Mouse (Mus musculus): ENCODE data around the gene B4galnt2. TPM values are rescaled to one million over a fixed set of nuclear protein-coding genes. Genes with fewer than 3 reads are reported as not detected.
A peak's percentile ranks its signal among the peaks of the same experiment; 100 is the strongest.

The B4galnt2 gene
- polyA plus RNA-seq, 1 experiment from 2014 or later = 0.10 TPM

- no peaks in the 10 kb centered on the region for H3K36me3 ChIP-seq
- peaks cover 98% of the 10 kb centered on the region for H3K27me3 ChIP-seq (ENCODE audit: low read depth, poor library complexity, severe bottlenecking)
- H3K27ac ChIP-seq = no peak overlapping the region
- 6% methylated on average over 22 of the region's 22 CpGs for WGBS
- H3K4me1 ChIP-seq = peaks cover 55% of the 10 kb centered on the region
- DNase-seq (ENCODE audit: low spot score) = peak; percentile 41
- H3K4me3 ChIP-seq = peak overlapping the region; percentile 29
- no peaks in the 10 kb centered on the region for H3K9me3 ChIP-seq (replicated peaks)
These were observed 80.5 kb downstream of the B4galnt2 start for GRCm38 (mm10) chr11:95834143-95834667.

- Histone ChIP-seq H3K36me3 (no peaks in the 10 kb centered on the region), H3K27ac (no peak overlapping the region), H3K27me3 (ENCODE audit: low read depth, poor library complexity, severe bottlenecking) (peaks cover 100% of the 10 kb centered on the region), H3K9me3 (replicated peaks) (no peaks in the 10 kb centered on the region), H3K4me1 (peaks cover 53% of the 10 kb centered on the region), H3K4me3 (peak overlapping the region; percentile 29)
- DNase-seq (ENCODE audit: low spot score) = no peak
- 4% methylated on average over 18 of the region's 18 CpGs for WGBS
These were observed 81.0 kb downstream of the B4galnt2 start for GRCm38 (mm10) chr11:95833631-95834142.

- H3K9me3 ChIP-seq (replicated peaks) = no peaks in the 10 kb centered on the region
- WGBS = 18% methylated on average over 8 of the region's 8 CpGs
- H3K4me1 ChIP-seq = peaks cover 53% of the 10 kb centered on the region
- H3K4me3 ChIP-seq = no peak overlapping the region
- H3K36me3 ChIP-seq = no peaks in the 10 kb centered on the region
- H3K27ac ChIP-seq = no peak overlapping the region
- no peak for DNase-seq (ENCODE audit: low spot score)
- H3K27me3 ChIP-seq (ENCODE audit: low read depth, poor library complexity, severe bottlenecking) = peaks cover 100% of the 10 kb centered on the region
These were observed 81.6 kb downstream of the B4galnt2 start for GRCm38 (mm10) chr11:95833006-95833570.

GRCm38 (mm10) chr11:95832129-95833005, 82.3 kb downstream of the B4galnt2 start:
- no peaks in the 10 kb centered on the region for H3K36me3 ChIP-seq
- H3K9me3 ChIP-seq (replicated peaks) = no peaks in the 10 kb centered on the region
- no peak overlapping the region for H3K4me3 ChIP-seq
- H3K4me1 ChIP-seq = peaks cover 53% of the 10 kb centered on the region
- H3K27me3 ChIP-seq (ENCODE audit: low read depth, poor library complexity, severe bottlenecking) = peaks cover 100% of the 10 kb centered on the region
- DNase-seq (ENCODE audit: low spot score) = no peak
- WGBS = 36% methylated on average over 18 of the region's 18 CpGs
- no peak overlapping the region for H3K27ac ChIP-seq

- Histone ChIP-seq H3K36me3 (no peaks in the 10 kb centered on the region), H3K27ac (no peak overlapping the region), H3K4me1 (peaks cover 51% of the 10 kb centered on the region), H3K27me3 (ENCODE audit: low read depth, poor library complexity, severe bottlenecking) (peaks cover 100% of the 10 kb centered on the region), H3K4me3 (peak overlapping the region; percentile 37), H3K9me3 (replicated peaks) (no peaks in the 10 kb centered on the region)
- peak; percentile 56 for DNase-seq (ENCODE audit: low spot score)
- WGBS = 3% methylated on average over 15 of the region's 15 CpGs
These were observed 83.0 kb downstream of the B4galnt2 start for GRCm38 (mm10) chr11:95831641-95832040.

DNA sequence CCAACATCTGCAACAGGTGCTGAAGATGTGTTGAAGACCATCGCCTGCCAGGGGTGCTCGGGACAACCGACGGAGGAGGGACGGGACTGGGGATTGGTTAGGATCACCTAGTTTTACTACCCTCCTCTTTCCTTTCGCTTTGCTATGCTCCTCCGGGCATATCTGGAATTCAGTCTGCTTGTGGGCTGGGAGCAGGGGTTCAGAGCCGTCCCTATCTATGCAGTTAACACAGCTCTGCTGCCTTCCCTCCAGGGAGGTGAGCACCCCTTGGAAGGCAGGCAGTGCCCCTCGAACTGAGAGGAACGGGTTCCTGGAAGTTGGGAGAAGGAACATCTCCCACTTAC, 83.4 kb downstream of the B4galnt2 start:
- no peaks in the 10 kb centered on the region for H3K9me3 ChIP-seq (replicated peaks)
- 4% methylated on average over 10 of the region's 10 CpGs for WGBS
- peaks cover 100% of the 10 kb centered on the region for H3K27me3 ChIP-seq (ENCODE audit: low read depth, poor library complexity, severe bottlenecking)
- H3K4me1 ChIP-seq = peaks cover 51% of the 10 kb centered on the region
- H3K36me3 ChIP-seq = no peaks in the 10 kb centered on the region
- no peak overlapping the region for H3K27ac ChIP-seq
- H3K4me3 ChIP-seq = peak overlapping the region; percentile 37
- DNase-seq (ENCODE audit: low spot score) = no peak

- Histone ChIP-seq H3K27ac (no peak overlapping the region), H3K36me3 (no peaks in the 10 kb centered on the region), H3K4me3 (peak overlapping the region; percentile 37), H3K27me3 (ENCODE audit: low read depth, poor library complexity, severe bottlenecking) (peaks cover 100% of the 10 kb centered on the region), H3K9me3 (replicated peaks) (no peaks in the 10 kb centered on the region), H3K4me1 (peaks cover 46% of the 10 kb centered on the region)
- 4% methylated on average over 80 of the region's 80 CpGs for WGBS
- DNase-seq (ENCODE audit: low spot score) = peak; percentile 66
These were observed 84.0 kb downstream of the B4galnt2 start for GRCm38 (mm10) chr11:95830411-95831275.

- no peak overlapping the region for H3K4me3 ChIP-seq
- no peak for DNase-seq (ENCODE audit: low spot score)
- no peaks in the 10 kb centered on the region for H3K9me3 ChIP-seq (replicated peaks)
- peaks cover 44% of the 10 kb centered on the region for H3K4me1 ChIP-seq
- no peaks in the 10 kb centered on the region for H3K36me3 ChIP-seq
- peaks cover 100% of the 10 kb centered on the region for H3K27me3 ChIP-seq (ENCODE audit: low read depth, poor library complexity, severe bottlenecking)
- 17% methylated on average over 4 of the region's 4 CpGs for WGBS
- H3K27ac ChIP-seq = no peak overlapping the region
These were observed 85.1 kb downstream of the B4galnt2 start for GRCm38 (mm10) chr11:95829526-95830050.

DNA sequence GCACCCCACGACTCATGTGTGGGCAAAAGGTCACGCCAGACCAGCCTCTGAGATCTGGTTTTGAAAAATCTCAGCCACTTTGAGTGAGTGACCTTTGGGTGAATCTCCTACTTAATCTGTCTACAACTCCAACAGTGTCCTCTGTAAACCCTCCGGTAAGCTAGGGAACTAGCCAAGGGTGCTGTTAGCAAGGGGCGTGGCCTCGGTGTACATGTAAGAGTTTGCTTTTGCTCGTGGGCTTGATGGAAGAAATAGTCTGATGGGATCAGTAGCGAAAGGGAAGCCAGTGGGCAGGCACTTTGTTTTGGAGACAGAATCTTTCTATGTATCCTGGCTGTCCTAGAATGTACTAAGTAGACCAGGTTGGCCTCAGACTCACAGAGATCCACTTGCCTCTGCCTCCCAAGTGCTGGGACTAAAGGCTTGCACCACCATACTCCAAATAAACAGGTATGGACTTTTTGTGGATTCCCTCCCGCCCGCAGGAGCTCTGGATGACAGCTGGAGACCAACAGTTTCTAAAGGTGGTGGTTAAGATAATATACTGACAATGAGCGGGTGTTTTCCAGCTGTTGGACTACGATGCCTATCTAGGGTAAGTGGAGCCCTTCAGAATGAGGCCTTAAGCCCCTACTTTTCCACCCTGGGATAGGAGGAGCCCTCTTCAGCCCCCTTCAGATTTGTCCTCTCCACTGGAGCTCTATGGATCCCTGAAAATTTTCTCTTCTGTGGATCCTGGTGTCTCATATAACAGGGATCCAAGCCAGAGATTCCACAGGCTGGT, 86.3 kb downstream of the B4galnt2 start:
- peaks cover 44% of the 10 kb centered on the region for H3K4me1 ChIP-seq
- H3K27ac ChIP-seq = no peak overlapping the region
- H3K4me3 ChIP-seq = no peak overlapping the region
- WGBS = 82% methylated on average over 11 of the region's 11 CpGs
- no peaks in the 10 kb centered on the region for H3K9me3 ChIP-seq (replicated peaks)
- no peaks in the 10 kb centered on the region for H3K36me3 ChIP-seq
- peaks cover 94% of the 10 kb centered on the region for H3K27me3 ChIP-seq (ENCODE audit: low read depth, poor library complexity, severe bottlenecking)
- DNase-seq (ENCODE audit: low spot score) = no peak

- Histone ChIP-seq H3K4me3 (no peak overlapping the region), H3K27me3 (ENCODE audit: low read depth, poor library complexity, severe bottlenecking) (peaks cover 94% of the 10 kb centered on the region), H3K4me1 (peaks cover 46% of the 10 kb centered on the region), H3K9me3 (replicated peaks) (no peaks in the 10 kb centered on the region), H3K27ac (no peak overlapping the region), H3K36me3 (no peaks in the 10 kb centered on the region)
- WGBS = 22% methylated on average over 3 of the region's 3 CpGs
- DNase-seq (ENCODE audit: low spot score) = peak; percentile 67
These were observed 87.1 kb downstream of the B4galnt2 start for GRCm38 (mm10) chr11:95827464-95828085.

GRCm38 (mm10) chr11:95827168-95827447, 87.6 kb downstream of the B4galnt2 start:
- peaks cover 45% of the 10 kb centered on the region for H3K4me1 ChIP-seq
- WGBS = 33% methylated on average over 3 of the region's 3 CpGs
- no peak overlapping the region for H3K4me3 ChIP-seq
- H3K9me3 ChIP-seq (replicated peaks) = no peaks in the 10 kb centered on the region
- H3K36me3 ChIP-seq = no peaks in the 10 kb centered on the region
- DNase-seq (ENCODE audit: low spot score) = no peak
- H3K27ac ChIP-seq = no peak overlapping the region
- H3K27me3 ChIP-seq (ENCODE audit: low read depth, poor library complexity, severe bottlenecking) = peaks cover 94% of the 10 kb centered on the region

Data from limb, embryonic 10.5 days (tissue).